Mouse (Mus musculus): Measurements from ENCODE around the gene Pappa2. TPM values are rescaled to one million over a fixed set of nuclear protein-coding genes. Genes with fewer than 3 reads are reported as not detected.

The Pappa2 gene
- total and polyA plus RNA-seq, 2 experiments: not detected

DNA sequence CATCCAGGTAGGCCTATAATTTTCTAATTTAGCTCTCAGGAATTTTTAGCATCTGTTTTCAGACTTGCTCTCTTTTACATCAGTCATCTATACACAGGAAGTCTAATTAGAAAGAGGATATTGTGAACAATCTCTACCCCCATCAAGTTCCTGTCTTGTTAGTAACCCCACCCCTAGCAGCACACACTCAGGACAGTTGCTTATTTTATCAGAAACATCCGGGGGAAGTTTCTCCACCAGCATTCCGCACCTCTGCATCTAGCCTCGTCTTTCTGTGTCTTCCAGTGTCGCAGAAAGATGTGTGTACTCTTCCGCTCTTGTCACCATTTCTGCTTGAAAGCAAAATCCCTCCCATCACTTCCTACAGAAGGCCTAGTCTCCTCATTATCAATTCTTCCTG is 59.8 kb downstream of the Pappa2 start:
- H3K79me2 ChIP-seq (ENCODE audit: control insufficient read depth, insufficient read depth, low read length): no peaks in the 10 kb centered on the region
- no peak for DNase-seq (ENCODE audit: extremely low read depth, low read depth, low spot score)
- whole genome bisulfite sequencing: 72% methylated on average over 5 of the region's 5 CpGs
- no peak overlapping the region for H3K27ac ChIP-seq (replicated peaks; ENCODE audit: insufficient read depth, low read depth, low read length)
- no peak overlapping the region for H3K4me3 ChIP-seq (ENCODE audit: insufficient read depth, low read depth, low read length)
- H3K27me3 ChIP-seq (ENCODE audit: control insufficient read depth, insufficient read depth, low read length): no peaks in the 10 kb centered on the region
- H3K36me3 ChIP-seq (ENCODE audit: control insufficient read depth, insufficient read depth, low read length): no peaks in the 10 kb centered on the region
- H3K4me1 ChIP-seq (ENCODE audit: control insufficient read depth, insufficient read depth, low read length): no peaks in the 10 kb centered on the region
- TF ChIP-seq CTCF (IDR thresholded peaks at IDR 0.05; ENCODE audit: low read depth, low read length) (no peak), POLR2A (IDR thresholded peaks at IDR 0.05; ENCODE audit: extremely low read depth, insufficient read depth, low read length) (no peak)
- H3K9ac ChIP-seq (ENCODE audit: low read depth, low read length): no peak overlapping the region

DNA sequence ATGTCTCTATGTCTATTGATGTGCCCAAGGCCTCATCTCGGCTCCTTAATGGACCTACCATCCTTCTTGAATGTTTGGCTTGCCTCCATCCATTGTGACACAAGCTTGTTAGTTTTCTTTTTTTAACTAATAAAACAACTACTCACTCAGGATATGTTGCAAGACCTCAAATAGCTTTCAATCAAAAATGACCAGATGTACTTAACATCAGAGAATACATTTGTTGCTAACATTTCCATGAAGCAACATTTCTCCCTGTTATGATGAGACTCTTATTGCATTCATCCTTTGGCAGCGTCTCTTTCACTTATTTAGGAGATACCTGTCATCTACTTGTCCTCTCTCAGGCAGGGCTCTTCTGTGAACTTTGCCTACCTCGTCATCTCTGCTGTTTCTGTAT is 61.4 kb downstream of the Pappa2 start:
- DNase-seq (ENCODE audit: extremely low read depth, low read depth, low spot score): no peak
- no peaks in the 10 kb centered on the region for H3K36me3 ChIP-seq (ENCODE audit: control insufficient read depth, insufficient read depth, low read length)
- no peaks in the 10 kb centered on the region for H3K27me3 ChIP-seq (ENCODE audit: control insufficient read depth, insufficient read depth, low read length)
- no peaks in the 10 kb centered on the region for H3K79me2 ChIP-seq (ENCODE audit: control insufficient read depth, insufficient read depth, low read length)
- H3K4me3 ChIP-seq (ENCODE audit: insufficient read depth, low read depth, low read length): no peak overlapping the region
- TF ChIP-seq CTCF (IDR thresholded peaks at IDR 0.05; ENCODE audit: low read depth, low read length): no peak
- TF ChIP-seq POLR2A (IDR thresholded peaks at IDR 0.05; ENCODE audit: extremely low read depth, insufficient read depth, low read length): no peak
- whole genome bisulfite sequencing: 67% methylated on average over 3 of the region's 3 CpGs
- no peaks in the 10 kb centered on the region for H3K4me1 ChIP-seq (ENCODE audit: control insufficient read depth, insufficient read depth, low read length)
- no peak overlapping the region for H3K9ac ChIP-seq (ENCODE audit: low read depth, low read length)
- H3K27ac ChIP-seq (replicated peaks; ENCODE audit: insufficient read depth, low read depth, low read length): no peak overlapping the region

DNA sequence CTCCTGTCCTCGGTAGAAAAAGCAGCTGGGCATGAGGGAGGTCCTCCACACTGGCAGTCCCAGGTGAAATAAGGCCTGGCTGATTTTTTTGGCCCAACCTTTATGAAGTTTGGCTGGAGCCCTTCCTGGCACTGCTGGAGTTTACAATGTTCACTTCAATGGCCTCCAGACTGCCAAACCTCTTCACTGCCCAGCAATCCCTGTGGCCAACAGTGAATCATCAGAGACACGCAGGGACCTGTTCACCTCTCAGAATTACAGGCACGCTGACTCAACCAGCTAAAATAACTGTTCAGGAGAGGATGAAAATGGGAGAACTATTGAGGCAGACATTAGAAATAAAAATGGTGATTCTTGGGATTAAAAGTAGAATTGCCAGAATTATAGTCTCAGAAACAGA is 63.2 kb downstream of the Pappa2 start:
- H3K4me3 ChIP-seq (ENCODE audit: insufficient read depth, low read depth, low read length): no peak overlapping the region
- H3K27ac ChIP-seq (replicated peaks; ENCODE audit: insufficient read depth, low read depth, low read length): no peak overlapping the region
- TF ChIP-seq CTCF (IDR thresholded peaks at IDR 0.05; ENCODE audit: low read depth, low read length) (no peak), POLR2A (IDR thresholded peaks at IDR 0.05; ENCODE audit: extremely low read depth, insufficient read depth, low read length) (no peak)
- H3K27me3 ChIP-seq (ENCODE audit: control insufficient read depth, insufficient read depth, low read length): no peaks in the 10 kb centered on the region
- no peaks in the 10 kb centered on the region for H3K79me2 ChIP-seq (ENCODE audit: control insufficient read depth, insufficient read depth, low read length)
- peak; percentile 56 for DNase-seq (ENCODE audit: extremely low read depth, low read depth, low spot score)
- no peaks in the 10 kb centered on the region for H3K4me1 ChIP-seq (ENCODE audit: control insufficient read depth, insufficient read depth, low read length)
- H3K9ac ChIP-seq (ENCODE audit: low read depth, low read length): no peak overlapping the region
- no peaks in the 10 kb centered on the region for H3K36me3 ChIP-seq (ENCODE audit: control insufficient read depth, insufficient read depth, low read length)
- WGBS: 32% methylated on average over 3 of the region's 3 CpGs

DNA sequence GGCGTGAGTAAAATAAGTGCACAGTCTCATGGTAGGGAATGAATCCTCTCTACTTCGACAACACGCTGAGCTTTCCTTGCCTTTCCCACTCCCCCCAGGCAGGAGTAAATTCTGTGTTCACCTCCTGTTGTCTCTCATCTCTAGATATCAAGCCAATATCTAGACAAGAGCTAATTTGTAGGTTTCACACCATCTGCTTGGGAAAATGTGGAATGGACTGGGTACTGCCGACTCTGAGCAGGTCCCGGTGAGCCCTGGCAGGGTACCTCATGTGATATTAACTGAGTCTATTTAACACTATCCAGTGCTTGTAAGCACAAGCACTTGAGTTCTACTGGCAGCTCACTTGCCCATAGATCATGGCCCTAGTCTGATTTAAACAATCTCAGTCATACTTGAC is 64.7 kb downstream of the Pappa2 start:
- H3K4me3 ChIP-seq (ENCODE audit: insufficient read depth, low read depth, low read length): no peak overlapping the region
- no peaks in the 10 kb centered on the region for H3K36me3 ChIP-seq (ENCODE audit: control insufficient read depth, insufficient read depth, low read length)
- no peak overlapping the region for H3K27ac ChIP-seq (replicated peaks; ENCODE audit: insufficient read depth, low read depth, low read length)
- H3K4me1 ChIP-seq (ENCODE audit: control insufficient read depth, insufficient read depth, low read length): no peaks in the 10 kb centered on the region
- no peak for DNase-seq (ENCODE audit: extremely low read depth, low read depth, low spot score)
- H3K9ac ChIP-seq (ENCODE audit: low read depth, low read length): no peak overlapping the region
- 92% methylated on average over 5 of the region's 5 CpGs for WGBS
- no peaks in the 10 kb centered on the region for H3K27me3 ChIP-seq (ENCODE audit: control insufficient read depth, insufficient read depth, low read length)
- H3K79me2 ChIP-seq (ENCODE audit: control insufficient read depth, insufficient read depth, low read length): no peaks in the 10 kb centered on the region
- no peak for TF ChIP-seq CTCF (IDR thresholded peaks at IDR 0.05; ENCODE audit: low read depth, low read length)
- TF ChIP-seq POLR2A (IDR thresholded peaks at IDR 0.05; ENCODE audit: extremely low read depth, insufficient read depth, low read length): no peak

DNA sequence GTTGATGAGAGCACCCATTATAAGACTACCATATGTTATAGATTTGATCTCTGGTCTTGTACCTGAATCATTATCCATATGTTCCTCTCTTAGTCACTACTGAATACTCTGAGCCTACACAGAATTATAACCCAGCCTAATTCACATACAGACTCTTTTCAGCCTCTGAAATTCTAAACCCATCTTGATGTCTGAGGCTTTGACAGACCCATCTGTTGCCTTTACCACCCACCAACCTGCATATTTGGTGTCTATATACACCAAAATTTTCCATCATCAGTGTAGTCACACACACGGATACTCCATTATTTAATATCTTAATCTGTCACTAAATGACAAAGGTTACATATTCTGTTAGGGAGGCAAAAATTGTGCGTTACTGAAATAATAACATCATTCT is 69.6 kb downstream of the Pappa2 start:
- 90% methylated on average over 2 of the region's 2 CpGs for WGBS
- Histone ChIP-seq H3K27me3 (ENCODE audit: control insufficient read depth, insufficient read depth, low read length) (no peaks in the 10 kb centered on the region), H3K36me3 (ENCODE audit: control insufficient read depth, insufficient read depth, low read length) (no peaks in the 10 kb centered on the region), H3K4me1 (ENCODE audit: control insufficient read depth, insufficient read depth, low read length) (no peaks in the 10 kb centered on the region), H3K4me3 (ENCODE audit: insufficient read depth, low read depth, low read length) (no peak overlapping the region), H3K9ac (ENCODE audit: low read depth, low read length) (no peak overlapping the region), H3K79me2 (ENCODE audit: control insufficient read depth, insufficient read depth, low read length) (no peaks in the 10 kb centered on the region), H3K27ac (replicated peaks; ENCODE audit: insufficient read depth, low read depth, low read length) (no peak overlapping the region)
- no peak for DNase-seq (ENCODE audit: extremely low read depth, low read depth, low spot score)
- no peak for TF ChIP-seq CTCF (IDR thresholded peaks at IDR 0.05; ENCODE audit: low read depth, low read length)
- TF ChIP-seq POLR2A (IDR thresholded peaks at IDR 0.05; ENCODE audit: extremely low read depth, insufficient read depth, low read length): no peak

DNA sequence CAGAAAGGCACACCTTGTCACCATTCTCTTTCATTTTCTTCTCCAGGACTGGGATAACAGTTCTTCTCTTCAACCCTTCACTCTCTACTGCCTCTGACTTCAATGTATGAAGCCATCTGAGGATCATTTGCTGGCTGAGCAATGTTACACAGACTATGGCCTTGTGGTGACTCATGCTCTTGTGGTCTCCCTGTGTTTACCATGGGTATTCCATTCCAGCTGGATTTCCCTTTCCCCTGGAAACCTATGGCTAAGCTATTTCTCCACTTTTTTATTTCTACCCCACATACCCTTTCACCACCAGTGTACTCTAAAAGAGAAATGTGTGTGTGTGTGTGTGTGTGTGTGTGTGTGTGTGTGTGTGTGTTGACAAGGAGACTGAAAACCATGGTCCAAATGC is 83.0 kb downstream of the Pappa2 start:
- DNase-seq (ENCODE audit: extremely low read depth, low read depth, low spot score): no peak
- H3K9ac ChIP-seq (ENCODE audit: low read depth, low read length): no peak overlapping the region
- no peak overlapping the region for H3K27ac ChIP-seq (replicated peaks; ENCODE audit: insufficient read depth, low read depth, low read length)
- H3K79me2 ChIP-seq (ENCODE audit: control insufficient read depth, insufficient read depth, low read length): no peaks in the 10 kb centered on the region
- no peaks in the 10 kb centered on the region for H3K4me1 ChIP-seq (ENCODE audit: control insufficient read depth, insufficient read depth, low read length)
- no peak for TF ChIP-seq CTCF (IDR thresholded peaks at IDR 0.05; ENCODE audit: low read depth, low read length)
- TF ChIP-seq POLR2A (IDR thresholded peaks at IDR 0.05; ENCODE audit: extremely low read depth, insufficient read depth, low read length): no peak
- no peaks in the 10 kb centered on the region for H3K36me3 ChIP-seq (ENCODE audit: control insufficient read depth, insufficient read depth, low read length)
- no peaks in the 10 kb centered on the region for H3K27me3 ChIP-seq (ENCODE audit: control insufficient read depth, insufficient read depth, low read length)
- H3K4me3 ChIP-seq (ENCODE audit: insufficient read depth, low read depth, low read length): no peak overlapping the region
